Mouse (Mus musculus) retina, embryonic 14.5 days (tissue): ENCODE measurements around the gene Fscn3.

Experiments used
- DNase-seq: peaks from one replicate; pipeline ENCODE4 v3.0.0-alpha.2; 2015; ENCODE audit warnings: low spot score

Fscn3 gene

DNA sequence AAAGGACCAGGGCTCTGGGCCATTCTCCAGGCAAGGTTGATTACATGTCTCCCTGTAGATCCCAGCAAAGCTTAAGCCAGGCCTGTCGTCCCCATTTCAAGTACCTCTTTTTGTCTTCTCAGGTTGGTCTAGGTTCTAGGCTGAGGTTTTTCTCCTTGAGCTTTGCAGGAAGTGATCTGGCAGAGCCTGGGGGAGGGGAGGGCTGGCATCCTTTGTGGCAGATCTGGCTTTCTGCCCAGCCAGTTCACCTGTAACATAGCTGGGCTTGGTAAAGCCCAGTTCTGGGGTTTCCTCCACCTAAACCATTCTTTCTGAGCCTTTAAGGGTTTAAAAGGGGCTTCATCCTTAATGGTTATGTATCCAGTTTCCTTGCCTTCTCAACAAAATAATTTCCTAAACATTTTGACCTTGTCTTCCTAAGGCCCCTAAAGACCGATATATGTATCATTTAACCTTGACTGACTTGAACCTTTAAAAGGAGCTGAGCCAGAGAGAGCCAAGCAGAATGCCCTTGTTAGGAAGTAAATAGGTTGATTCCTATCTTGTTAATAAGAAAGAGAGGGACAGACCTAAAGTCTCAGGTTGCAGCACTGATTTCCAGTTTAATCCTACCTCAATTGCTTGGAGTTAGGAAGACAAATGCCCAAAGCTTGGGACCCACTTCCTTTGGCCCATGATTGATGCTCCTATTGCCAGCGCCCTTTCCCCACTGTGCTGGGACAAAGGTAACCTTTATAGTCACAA is at the start of gene Fscn3:
Gene Fscn3 (plus strand): TSS at position 694 of the 744 bp plus-strand sequence.
- no peak for DNase-seq

DNA sequence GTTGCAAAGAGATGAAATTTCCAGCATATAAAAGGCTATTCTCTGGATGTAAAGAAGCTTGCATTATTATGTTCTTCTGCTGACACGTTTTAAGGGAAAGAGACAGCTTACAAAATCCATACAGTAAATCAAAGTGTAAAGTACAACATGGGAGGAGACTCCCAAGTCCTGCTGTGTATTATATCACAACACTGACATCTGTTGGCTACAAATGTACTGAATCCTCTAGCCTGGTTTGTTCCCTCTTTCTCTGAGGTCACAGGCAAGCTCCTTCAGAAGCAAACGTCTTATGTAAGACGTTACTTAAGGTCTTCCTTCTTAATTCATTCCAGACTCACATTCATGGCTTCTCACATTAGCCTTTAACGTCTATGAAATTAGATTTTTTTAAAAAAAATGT is 45.6 kb upstream of the Fscn3 start:
- DNase-seq = no peak

DNA sequence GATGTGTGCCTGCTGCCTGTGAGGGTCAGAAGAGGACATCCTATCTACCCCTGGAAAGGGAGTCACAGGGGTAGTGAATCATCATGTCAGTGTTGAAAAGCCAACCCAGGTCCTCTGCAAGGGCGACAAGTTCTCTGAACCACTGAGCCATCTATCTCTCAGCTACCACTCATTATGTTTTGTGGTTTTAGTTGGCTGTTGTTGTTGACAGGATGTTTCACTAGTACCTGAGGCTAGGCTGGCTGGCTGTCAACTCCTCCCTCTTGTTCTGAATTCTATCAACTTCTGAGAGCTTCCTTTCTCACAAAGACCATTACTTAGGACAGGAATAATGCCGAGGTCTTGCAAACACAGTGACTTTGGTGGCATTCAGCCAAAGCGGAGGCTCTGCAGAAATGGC is 42.4 kb upstream of the Fscn3 start:
- no peak for DNase-seq

DNA sequence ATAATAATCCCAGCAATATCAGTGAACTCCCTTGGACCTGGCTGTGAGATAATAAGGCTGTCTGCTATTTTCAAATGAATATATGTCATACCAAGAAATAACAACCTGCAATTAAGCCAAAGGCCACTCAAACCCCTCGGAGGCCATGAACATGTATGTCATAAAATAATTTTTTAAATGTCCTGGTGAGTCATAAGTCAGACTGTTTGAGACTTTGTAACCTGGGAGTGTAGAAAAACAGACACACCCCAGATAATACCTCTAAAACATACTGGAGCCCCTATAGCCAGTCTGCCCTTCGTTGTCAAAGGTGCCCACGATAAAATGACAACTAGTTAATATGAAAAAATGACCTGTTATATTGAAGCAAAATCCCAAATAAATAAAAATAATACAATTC is 38.6 kb upstream of the Fscn3 start:
- DNase-seq = no peak

DNA sequence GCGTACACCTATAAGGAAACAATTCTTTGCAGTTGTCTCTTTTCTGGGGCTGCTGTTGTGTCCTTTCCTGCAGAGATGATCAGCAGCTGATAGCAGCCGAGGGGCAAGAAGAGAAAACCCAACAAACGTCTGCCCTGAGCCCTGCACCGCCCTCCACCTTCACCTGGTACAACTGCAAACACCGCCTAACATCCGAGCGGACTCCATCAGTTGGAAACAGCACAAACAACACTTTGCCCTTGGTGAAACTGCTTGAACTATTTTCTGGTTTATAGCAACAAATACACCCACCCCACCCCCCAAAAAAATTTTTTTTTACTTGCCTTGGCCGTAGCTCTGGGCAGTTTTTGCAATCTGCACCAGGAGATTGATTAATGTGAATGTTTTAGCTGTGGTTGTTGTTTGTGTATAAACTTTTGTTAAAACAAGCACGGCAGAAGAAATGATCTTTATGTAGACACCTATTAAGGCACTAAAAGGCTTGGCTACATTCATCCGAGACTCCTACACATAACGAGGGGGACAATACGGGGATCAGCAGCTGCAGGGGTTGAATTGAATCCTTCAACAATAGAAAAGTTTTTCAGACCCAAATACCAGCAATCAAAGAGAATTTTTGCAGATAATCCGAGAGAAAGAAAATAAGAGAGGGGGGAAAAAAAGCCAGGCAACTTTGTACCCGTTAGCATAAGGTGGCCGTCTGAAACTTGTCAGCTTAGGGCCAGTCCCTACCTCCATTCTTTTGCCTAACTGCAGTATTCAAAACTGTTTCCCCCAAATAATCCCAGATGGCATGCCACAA is 31.3 kb upstream of the Fscn3 start:
- peak; percentile 15 for DNase-seq

DNA sequence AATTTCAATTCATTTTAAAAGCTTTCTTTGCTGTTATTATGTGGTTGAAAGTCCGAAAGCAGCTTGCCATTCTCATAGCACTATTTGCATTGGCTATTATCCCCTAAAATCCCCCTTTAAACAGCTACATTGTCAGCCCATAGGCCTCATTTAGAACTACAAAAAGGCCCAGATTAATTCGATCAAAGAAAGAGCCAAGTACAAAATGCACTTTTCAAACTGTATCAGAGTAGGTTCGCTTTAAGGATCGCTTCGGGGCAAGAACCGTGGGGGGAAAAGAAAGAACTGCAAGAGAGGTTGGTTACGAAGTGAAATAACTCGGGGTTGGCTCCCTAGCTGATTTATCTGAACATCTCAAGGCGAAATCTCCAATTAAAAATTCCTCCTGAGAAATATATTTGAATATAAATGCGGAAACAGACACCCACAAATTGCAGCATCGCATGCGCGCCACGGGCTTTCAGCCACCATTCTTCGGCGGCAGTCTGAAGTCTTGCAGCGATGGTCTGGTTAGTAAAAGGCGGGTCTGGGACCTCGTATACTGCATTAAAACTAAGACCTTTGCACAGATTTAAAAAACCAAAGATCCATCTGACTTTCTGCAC is 30.6 kb upstream of the Fscn3 start:
- DNase-seq = peak; percentile 49

DNA sequence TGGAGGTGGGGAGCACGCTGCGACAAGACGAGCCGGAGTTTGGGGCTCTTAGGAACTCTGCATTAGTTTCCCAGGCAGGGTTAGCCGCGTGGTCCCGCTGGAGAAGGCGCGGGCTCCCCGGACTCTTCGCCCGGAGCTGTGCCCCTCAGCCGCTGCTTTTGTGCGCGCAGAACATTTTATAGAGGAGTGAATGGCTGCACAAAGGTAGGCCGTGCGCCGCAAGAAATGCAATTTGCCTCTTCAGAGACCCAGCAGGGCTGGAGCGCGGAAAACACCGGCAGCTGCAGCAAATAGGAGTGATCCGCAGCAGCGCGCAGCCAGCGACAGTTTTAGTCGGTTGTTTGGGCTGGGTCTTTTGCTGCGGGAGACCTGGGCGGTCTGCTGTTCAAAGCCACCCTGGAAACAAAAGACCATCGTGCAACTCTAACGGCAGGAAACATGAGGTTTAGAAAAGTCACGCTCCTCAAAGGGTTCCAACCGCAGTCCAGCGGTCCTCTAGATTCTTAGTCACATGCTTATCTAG is 29.8 kb upstream of the Fscn3 start, which contains the start of gene Zfp800:
Gene Zfp800 (minus strand): TSS at position 325 of the 523 bp plus-strand sequence.
- DNase-seq = peak; percentile 63

DNA sequence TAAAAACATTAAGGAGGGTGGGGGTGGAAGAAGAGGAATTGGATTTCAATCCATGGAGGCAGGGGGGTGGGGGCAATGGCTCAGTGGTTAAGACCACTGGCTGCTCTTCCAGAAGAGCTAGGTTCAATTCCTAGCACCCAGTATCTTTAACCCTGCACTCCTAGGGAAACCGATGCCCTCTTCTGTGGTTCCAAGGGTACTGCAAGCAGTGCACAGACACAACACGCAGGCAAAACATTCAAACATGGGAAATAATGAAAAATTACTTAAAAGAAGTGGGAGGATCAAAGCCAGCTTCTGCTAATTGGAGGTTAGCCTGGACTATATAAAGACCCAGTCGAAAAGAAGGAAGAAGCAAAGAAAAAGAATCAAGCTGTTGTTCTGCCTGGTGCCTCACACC is 28.9 kb upstream of the Fscn3 start:
- DNase-seq = peak; percentile 21

DNA sequence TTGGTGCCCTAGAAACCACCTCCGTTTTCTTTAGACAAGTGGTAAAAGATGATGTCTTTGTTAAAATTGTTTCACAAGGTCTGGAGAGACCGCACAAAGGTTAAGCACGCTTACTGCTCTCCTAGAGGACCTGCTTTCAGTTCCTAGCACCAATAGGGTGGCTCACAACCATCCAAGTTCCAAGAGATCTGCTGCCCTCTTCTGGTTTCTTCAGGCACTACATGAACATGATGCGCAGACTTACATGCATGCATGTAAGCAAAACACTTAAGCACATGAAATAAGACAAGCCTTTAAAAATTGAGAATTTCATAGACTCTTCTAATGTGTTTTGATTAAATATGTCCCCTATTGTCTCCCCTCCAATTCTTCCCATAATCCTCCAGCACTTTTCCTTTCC is 27.8 kb upstream of the Fscn3 start:
- no peak for DNase-seq

DNA sequence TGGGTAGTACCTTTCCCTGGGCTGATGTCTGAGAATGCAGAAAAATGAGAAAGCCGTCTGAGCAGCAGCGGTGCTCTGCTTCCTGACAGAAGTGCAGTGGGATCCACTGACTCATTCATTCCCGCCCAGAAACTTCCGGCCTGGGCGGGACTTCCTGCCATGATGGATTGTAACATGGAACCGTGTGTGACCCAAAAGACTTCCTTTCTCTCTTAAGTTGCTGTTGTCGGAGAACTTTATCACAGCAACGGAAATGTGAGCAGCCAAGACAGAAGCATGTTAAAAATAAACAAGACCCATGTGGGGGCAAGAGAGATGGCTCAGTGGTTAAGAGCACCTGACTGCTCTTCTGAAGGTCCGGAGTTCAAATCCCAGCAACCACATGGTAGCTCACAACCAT is 17.5 kb upstream of the Fscn3 start:
- no peak for DNase-seq

DNA sequence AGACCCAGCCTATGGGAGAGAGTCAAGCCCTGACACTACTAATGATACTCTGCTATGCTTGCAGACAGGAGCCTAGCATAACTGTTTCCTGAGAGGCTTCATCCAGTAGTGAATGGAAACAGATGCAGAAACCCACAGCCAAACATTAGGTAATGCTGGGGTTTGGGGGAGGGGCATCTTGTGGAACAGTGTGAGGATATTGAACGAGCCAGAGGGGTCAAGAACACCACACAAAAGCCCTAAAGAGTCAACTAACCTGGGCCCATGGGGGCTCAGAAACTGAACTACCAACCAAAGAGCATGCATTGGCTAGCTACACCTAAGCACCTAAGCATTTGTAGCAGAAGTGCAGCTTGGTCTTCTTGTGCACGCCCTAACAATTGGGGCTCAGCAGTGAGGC is 16.4 kb upstream of the Fscn3 start:
- no peak for DNase-seq

DNA sequence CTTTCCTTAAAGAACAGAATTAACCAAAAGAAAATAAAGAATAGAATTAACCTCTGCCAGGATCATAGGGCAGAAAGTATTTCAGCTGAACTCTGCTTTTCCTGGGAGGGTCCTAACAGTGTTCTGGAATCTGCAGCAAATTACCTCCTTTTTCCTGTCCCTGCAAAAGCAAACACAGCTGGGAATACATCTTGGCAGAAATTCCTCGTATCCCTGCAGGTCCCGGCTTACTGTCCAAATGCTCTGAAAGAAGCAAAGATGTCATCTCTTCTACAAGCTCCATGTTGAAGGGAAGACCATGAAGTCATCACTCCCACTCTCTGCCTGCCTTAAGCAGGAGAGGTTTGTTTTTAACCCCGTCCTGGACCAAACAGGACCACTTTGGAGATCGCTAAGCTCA is 10.6 kb upstream of the Fscn3 start:
- no peak for DNase-seq

DNA sequence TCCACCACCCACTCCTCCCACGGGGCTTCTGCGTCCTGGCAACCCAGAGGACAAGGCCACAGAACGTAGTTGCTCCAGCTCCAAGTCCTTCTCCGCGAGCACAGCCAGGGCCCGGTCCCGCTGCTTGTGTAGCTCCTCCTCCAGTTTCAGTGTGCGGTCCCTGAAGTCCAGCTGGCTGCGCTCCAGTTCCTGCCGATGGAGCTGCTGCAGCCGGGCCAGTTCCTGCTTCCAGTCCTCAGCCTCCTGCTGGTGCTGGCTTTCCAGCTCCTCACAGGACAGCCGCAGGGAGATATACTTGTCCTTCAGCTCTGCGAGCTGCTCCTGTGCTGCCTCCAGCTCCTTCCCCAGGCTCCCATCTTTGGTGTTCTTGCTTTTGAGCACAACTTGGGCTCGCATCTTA is 9.1 kb upstream of the Fscn3 start:
- no peak for DNase-seq

DNA sequence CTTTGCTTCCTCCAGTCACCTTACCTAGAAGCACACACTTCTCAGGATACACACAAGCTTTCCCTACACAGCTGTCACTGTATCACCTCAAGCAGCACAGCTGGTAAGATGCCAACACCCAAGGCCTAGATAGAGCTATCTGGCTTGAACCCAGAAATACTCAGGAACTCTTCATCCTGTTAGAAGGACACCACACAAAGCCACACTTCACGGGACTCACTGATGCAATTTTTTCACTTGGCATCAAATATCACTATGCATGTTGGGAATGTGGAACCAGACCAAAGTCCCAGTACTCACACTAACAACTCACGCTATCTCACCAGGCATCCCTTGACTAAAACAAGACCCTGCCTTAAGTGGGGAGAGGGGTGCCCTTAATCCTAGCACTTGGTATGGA is 7.9 kb upstream of the Fscn3 start:
- no peak for DNase-seq

DNA sequence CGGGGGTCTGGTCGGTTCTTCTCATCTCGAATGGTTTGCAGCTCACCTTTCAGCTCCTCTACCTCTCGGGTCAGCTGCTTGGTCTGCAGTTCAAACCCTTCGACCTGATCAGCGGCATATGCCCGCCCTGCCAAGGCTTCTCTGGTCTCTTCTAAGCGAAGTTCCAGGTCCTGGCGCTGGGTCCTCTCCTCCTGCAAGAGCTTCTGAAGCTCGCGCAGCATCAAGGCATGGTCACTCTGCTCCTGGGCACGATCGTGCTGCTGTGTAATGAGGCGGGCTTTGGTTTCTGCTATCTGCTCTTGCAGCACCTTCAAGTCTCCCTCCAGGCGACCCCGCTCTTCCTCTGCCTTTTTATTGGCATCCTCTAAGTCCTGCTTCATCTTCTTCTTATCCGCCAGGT is 7.2 kb upstream of the Fscn3 start:
- no peak for DNase-seq

DNA sequence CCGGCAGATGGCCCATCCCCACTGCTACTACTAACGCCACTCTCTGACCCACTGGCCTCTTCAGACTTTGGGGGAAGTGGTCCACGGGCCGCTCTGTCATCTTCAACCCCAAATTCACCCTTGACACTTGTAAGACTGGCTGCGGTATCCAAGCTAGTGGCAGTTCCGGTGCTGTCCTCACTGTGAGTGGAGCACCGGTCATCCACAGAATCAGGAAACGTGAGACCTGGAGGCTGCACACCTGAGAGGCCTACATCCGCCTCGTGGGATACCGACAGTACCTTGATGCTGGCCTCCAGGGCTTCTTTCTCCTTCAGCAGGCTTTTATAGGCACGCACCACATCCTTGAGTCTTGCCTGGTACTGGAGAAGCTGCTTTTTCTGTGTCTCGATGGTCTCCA is 6.7 kb upstream of the Fscn3 start:
- DNase-seq = no peak

DNA sequence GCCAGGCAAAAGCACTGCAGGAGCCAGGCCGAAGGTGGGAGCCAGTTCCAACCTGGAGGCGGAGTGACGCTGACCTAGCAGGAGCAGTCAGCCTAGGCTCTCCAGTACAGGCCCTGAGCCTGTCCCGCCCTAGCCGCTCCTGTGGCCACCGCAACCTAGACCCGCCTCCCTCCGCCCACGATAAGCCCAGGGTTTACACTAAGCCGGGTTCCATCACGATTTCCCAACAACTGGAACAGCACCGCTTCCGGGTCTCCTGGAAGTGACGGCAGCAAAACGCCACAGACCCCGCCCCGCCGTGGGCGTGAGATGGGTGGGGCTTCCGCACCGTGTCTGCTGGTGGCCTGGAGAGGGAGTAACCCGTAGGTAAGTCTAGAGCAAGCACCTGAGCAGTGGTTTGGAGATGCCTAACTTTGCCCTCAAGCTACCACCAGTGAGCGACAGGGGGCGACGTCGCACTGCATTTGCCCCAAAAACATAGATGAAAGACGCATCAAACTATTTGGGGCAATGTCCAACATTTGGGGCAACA is 6.1 kb upstream of the Fscn3 start:
- peak; percentile 91 for DNase-seq

DNA sequence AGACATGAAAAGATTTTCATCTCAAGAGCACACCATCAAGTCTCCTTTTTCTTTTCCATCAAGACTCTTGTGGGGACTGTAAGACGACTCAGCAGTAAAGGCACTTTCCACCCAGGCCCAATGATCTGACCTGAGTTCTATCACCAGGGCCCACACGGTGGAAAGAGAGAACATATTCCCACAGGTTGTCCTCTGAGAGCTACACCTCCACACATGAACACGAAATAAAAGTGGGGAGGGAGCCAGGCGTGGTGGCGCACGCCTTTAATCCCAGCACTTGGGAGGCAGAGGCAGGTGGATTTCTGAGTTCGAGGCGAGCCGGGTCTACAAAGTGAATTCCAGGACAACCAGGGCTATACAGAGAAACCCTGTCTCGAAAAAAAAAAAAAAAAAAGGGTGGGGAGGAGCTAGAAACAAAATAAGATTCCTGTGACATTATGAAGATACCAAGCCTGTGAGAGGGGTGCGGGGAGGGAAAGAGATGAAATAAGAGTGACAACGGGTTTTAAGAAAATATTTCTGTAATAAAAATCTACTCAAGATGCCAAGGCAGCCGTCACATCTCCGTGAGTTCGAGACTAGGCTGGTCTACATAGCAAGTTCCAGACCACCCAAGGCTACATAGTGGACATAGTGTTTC is 4.8 kb upstream of the Fscn3 start:
- DNase-seq = no peak

DNA sequence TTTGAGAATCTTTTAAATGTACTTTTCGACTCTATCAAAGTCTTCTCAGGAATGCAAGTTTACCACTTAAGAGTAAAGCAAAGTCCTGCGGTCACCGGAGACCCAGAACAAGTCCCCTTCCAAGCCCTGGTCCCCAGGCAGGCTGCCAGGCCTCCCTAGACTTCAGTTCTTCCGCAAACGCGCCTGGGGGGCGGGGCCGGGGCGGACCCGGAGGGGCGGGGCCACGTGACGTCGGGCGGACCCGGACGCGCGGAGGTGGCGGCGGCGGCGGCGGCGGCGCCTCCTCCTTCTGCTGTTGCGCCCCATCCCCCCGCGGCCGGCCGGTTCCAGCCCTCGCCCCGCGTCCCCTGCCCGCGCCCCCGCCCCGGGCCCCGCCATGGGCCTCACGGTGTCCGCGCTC is 4.3 kb upstream of the Fscn3 start, which contains the start of gene Arf5:
Gene Arf5 (plus strand): TSS at position 248 of the 400 bp plus-strand sequence.
- DNase-seq = peak; percentile 89

DNA sequence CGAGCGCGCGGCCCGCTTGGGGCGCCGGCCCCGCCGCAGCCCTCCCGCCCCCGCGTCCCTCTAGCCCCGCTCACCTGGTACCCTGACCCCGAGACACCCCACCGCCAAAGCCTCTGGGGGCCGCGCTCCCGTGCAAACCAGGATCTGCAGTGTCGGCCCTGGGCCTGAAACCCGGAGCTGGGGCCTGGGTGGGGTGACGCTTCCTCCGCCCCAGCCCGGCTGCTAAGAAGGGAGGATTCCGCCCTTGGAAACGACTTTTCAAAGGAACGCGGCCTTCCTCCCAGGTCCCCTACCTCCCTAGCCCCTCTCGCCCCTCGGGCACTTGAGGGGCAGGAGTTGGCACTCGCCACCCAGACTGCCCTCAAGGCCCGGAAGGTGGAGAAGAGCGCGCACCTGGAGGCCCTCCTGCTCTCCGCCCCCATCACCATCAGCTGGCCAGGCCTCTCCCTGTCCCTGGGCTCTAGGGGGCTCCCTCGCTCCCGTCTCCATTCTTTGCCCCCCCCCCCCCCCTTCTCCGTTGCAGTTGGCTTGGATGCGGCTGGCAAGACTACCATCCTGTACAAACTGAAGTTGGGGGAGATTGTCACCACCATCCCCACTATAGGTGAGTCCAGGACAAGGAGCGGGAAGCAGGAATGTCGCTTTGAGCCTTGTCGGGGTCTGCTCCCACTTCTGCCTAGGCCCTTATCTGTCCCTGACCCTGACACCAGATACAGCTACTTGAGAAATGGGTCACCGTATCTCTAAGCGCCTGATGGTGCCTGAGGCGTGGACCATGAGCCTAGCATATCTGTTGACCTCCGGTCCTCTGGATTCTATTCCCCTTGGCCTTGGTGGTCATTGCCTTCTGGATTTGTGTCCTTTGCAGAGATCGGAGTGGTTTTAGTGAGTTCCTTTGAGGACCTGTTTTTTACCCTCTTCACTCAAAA is 3.6 kb upstream of the Fscn3 start:
- peak; percentile 45 for DNase-seq

DNA sequence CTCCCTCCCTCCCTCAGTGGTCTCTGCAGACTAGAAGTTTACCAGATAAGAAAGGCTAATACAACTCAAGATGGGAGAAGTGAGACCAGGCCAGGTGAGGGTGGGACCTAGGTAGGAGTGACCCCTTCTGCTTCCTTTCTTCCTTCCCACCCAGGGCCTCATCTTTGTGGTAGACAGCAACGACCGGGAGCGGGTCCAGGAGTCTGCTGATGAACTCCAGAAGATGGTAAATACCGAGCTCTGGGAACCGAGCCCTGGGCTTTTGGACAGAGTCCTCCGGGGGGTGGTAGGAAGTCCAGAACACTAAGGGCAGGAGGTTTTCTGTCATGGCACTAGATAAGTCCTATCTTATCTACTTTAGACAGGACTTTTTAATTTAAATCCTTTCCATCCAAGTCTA is 2.6 kb upstream of the Fscn3 start:
- DNase-seq = no peak
